Mouse (Mus musculus) forebrain, postnatal 0 days (tissue): Measurements from ENCODE around the gene Syne2. TPM values are rescaled to one million over a fixed set of nuclear protein-coding genes. Genes with fewer than 3 reads are reported as not detected.

ENCODE experiments used
- ATAC-seq: fragments of 200-750 bp; cut with Nextera tagmentation; 2 replicates; pipeline ENCODE4 v1.8.0; 2017; ENCODE audit warnings: mild to moderate bottlenecking, moderate library complexity
- DNase-seq: peaks from one replicate; pipeline ENCODE4 v3.0.0-alpha.2; 2015
- H3K27ac ChIP-seq: fragments of 300-500 bp; sonication (generic); 2 replicates; pipeline ENCODE4 v1.5.1; 2014; ENCODE audit warnings: low read depth, mild to moderate bottlenecking, antibody characterized with exemption, low read length, moderate library complexity, mixed read lengths
- H3K27me3 ChIP-seq: fragments of 300-500 bp; sonication (generic); 2 replicates; pipeline ENCODE4 v1.6.1; 2014; ENCODE audit warnings: mild to moderate bottlenecking, low read length, mixed read lengths; ENCODE audit not compliant: insufficient read depth
- H3K36me3 ChIP-seq: fragments of 300-500 bp; sonication (generic); 2 replicates; pipeline ENCODE4 v1.6.1; 2014; ENCODE audit warnings: mild to moderate bottlenecking, moderate library complexity; ENCODE audit not compliant: insufficient read depth
- H3K4me1 ChIP-seq: fragments of 300-500 bp; sonication (generic); 2 replicates; pipeline ENCODE4 v1.6.1; 2014; ENCODE audit warnings: antibody characterized with exemption; ENCODE audit not compliant: insufficient read depth
- H3K4me2 ChIP-seq: fragments of 300-500 bp; sonication (generic); 2 replicates; pipeline ENCODE4 v1.6.1; 2014; ENCODE audit warnings: low read depth, mild to moderate bottlenecking, moderate library complexity
- H3K4me3 ChIP-seq: fragments of 300-500 bp; sonication (generic); 2 replicates; pipeline ENCODE4 v1.5.1; 2014; ENCODE audit warnings: low read depth, low read length, mixed read lengths
- H3K9ac ChIP-seq: fragments of 300-500 bp; sonication (generic); 2 replicates; pipeline ENCODE4 v1.6.1; 2014; ENCODE audit warnings: mild to moderate bottlenecking
- H3K9me3 ChIP-seq: fragments of 300-500 bp; sonication (generic); 2 replicates; pipeline ENCODE4 v1.6.1; 2016; ENCODE audit warnings: low read length
- CTCF ChIP-seq: sonication (generic); IDR thresholded peaks from 2 replicates; pipeline ENCODE4 v1.5.1; 2016; ENCODE audit warnings: antibody characterized with exemption, control low read depth, low read depth
- WGBS: fragments of 180-500 bp; shearing (Covaris S2); extraction: QIAGEN DNeasy Blood & Tissue Kit; methylation state at CpG from one replicate; pipeline ENCODE4 v1.1.7; 2014; 5-methylcytosine and 5-hydroxymethylcytosine counted together
- polyA plus RNA-seq: library from polyadenylated mRNA; unstranded; fragments of >200 nt; fragmentation: Nextera tagmentation; extraction: Ambion mirVana; gene quantifications from 2 replicates; pipeline ENCODE4 v1.2.1, GENCODE M21; 2015
- total RNA-seq: library from RNA; depleted of rRNA; stranded (reverse); fragments of >200 nt; gene quantifications from 2 replicates; pipeline ENCODE4 v1.2.3, GENCODE M21; 2014

The Syne2 gene
- total and polyA plus RNA-seq, 2 experiments from 2014 or later = 27.0 to 63.5 TPM

- no peak overlapping the region for H3K4me3 ChIP-seq
- no peaks in the 10 kb centered on the region for H3K9me3 ChIP-seq
- ATAC-seq = no peak
- no peak for TF ChIP-seq CTCF
- H3K9ac ChIP-seq = no peak overlapping the region
- no peaks in the 10 kb centered on the region for H3K4me1 ChIP-seq
- no peak overlapping the region for H3K27ac ChIP-seq
- no peak for DNase-seq
- H3K27me3 ChIP-seq = no peaks in the 10 kb centered on the region
- 89% methylated on average over 2 of the region's 2 CpGs for WGBS
- H3K36me3 ChIP-seq = peaks cover 16% of the 10 kb centered on the region; the same call in 1 of the 2 replicates
- no peak overlapping the region for H3K4me2 ChIP-seq
Measured at GRCm38 (mm10) chr12:75998416-75998815, 180.5 kb downstream of the Syne2 start.

GRCm38 (mm10) chr12:76004697-76005249 lies 186.8 kb downstream of the Syne2 start:
- Histone ChIP-seq H3K9ac (no peak overlapping the region), H3K4me2 (no peak overlapping the region), H3K27ac (no peak overlapping the region), H3K36me3 (peaks cover 22% of the 10 kb centered on the region), H3K27me3 (no peaks in the 10 kb centered on the region), H3K4me1 (no peaks in the 10 kb centered on the region), H3K4me3 (no peak overlapping the region), H3K9me3 (no peaks in the 10 kb centered on the region)
- no peak for ATAC-seq
- TF ChIP-seq CTCF = no peak
- DNase-seq = no peak
- 40% methylated on average over 9 of the region's 9 CpGs for WGBS

DNA sequence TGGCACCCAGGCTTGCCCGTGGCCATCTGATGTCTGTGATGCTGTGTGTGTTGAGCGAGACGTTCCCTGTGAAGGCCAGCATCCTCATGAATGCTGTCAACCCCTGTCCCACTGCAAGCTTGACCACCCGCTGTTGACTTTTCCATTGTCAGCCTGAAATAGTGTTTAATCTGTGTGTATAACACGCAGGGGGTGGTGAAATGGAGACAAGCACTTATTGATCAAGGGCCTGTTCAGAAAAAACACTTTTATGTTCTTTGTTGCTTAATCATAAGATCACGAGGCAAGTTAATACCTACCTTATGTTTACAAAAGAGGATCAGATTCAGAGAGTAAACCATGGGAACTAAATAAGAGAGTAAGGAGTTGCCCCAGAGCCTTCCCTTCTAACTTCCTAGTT lies 191.1 kb downstream of the Syne2 start:
- Histone ChIP-seq H3K4me3 (no peak overlapping the region), H3K36me3 (peaks cover 9% of the 10 kb centered on the region; the same call in 1 of the 2 replicates), H3K4me2 (no peak overlapping the region), H3K27ac (no peak overlapping the region), H3K27me3 (no peaks in the 10 kb centered on the region), H3K9me3 (no peaks in the 10 kb centered on the region), H3K4me1 (no peaks in the 10 kb centered on the region), H3K9ac (no peak overlapping the region)
- no peak for TF ChIP-seq CTCF
- ATAC-seq (no peak), DNase-seq (no peak)
- WGBS = 64% methylated on average over 6 of the region's 6 CpGs

GRCm38 (mm10) chr12:76012789-76013188 lies 194.9 kb downstream of the Syne2 start:
- WGBS = 95% methylated on average over 3 of the region's 4 CpGs
- Histone ChIP-seq H3K27me3 (no peaks in the 10 kb centered on the region), H3K4me3 (no peak overlapping the region), H3K4me1 (no peaks in the 10 kb centered on the region), H3K36me3 (0 out of 2 replicates have a peak, but pooled peaks cover 9% of the 10 kb centered on the region), H3K27ac (no peak overlapping the region), H3K4me2 (no peak overlapping the region), H3K9ac (no peak overlapping the region), H3K9me3 (no peaks in the 10 kb centered on the region)
- DNase-seq (no peak), ATAC-seq (no peak)
- TF ChIP-seq CTCF = no peak

DNA sequence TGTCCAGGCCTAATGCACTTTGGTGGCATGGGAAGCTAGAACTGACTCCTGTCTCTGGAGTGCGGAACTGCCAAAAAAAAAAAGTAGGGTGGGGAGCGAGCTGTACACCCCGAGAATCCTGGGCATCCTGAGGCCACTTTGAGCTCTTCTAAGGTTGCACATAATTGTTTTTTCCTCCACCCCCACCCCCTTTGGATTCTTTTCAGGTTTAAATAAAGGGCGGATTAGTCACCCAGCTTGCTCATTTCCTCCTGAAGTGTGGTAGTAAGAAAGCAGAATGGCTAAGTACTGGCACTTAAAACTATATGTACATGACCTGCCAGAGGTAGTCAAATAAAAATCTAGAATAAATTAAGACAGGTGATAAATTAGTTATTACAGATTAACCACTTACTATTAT lies 195.5 kb downstream of the Syne2 start:
- Histone ChIP-seq H3K9me3 (no peaks in the 10 kb centered on the region), H3K4me1 (no peaks in the 10 kb centered on the region), H3K36me3 (0 out of 2 replicates have a peak, but pooled peaks cover 9% of the 10 kb centered on the region), H3K4me2 (no peak overlapping the region), H3K27ac (no peak overlapping the region), H3K27me3 (no peaks in the 10 kb centered on the region), H3K4me3 (no peak overlapping the region), H3K9ac (no peak overlapping the region)
- DNase-seq = no peak
- no peak for ATAC-seq
- TF ChIP-seq CTCF = no peak
- 24% methylated on average over 4 of the region's 4 CpGs for WGBS

DNA sequence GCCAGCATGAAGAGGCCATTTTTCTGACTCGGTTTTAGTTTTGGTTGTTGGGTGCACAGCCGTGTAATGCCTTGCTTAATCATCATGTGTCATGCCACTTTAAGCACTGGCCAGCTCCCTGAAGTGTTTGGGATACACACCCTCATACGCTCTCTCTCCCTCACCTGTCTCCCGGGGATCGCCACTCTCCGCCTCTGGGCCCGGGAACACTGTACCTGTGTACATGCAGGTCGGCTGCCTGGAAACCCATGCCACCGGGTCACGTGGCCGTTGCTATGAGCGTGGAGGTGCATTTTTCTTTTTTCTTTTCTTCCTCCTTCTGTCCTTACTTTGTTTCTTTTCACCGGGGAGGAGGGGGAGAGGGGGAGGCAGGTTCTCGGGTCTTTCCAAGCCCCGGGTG lies 197.1 kb downstream of the Syne2 start:
- TF ChIP-seq CTCF = no peak
- Histone ChIP-seq H3K9me3 (no peaks in the 10 kb centered on the region), H3K4me1 (no peaks in the 10 kb centered on the region), H3K36me3 (0 out of 2 replicates have a peak, but pooled peaks cover 6% of the 10 kb centered on the region), H3K27ac (no peak overlapping the region), H3K4me2 (no peak overlapping the region), H3K27me3 (no peaks in the 10 kb centered on the region), H3K4me3 (no peak overlapping the region), H3K9ac (no peak overlapping the region)
- 81% methylated on average over 15 of the region's 15 CpGs for WGBS
- no peak for DNase-seq
- ATAC-seq = no peak

GRCm38 (mm10) chr12:76015489-76015888 lies 197.6 kb downstream of the Syne2 start:
- WGBS = 74% methylated on average over 11 of the region's 11 CpGs
- H3K4me3 ChIP-seq = no peak overlapping the region
- H3K9me3 ChIP-seq = no peaks in the 10 kb centered on the region
- no peaks in the 10 kb centered on the region for H3K4me1 ChIP-seq
- DNase-seq = no peak
- H3K27me3 ChIP-seq = no peaks in the 10 kb centered on the region
- no peak overlapping the region for H3K9ac ChIP-seq
- no peak for ATAC-seq
- no peak for TF ChIP-seq CTCF
- H3K36me3 ChIP-seq = 0 out of 2 replicates have a peak, but pooled peaks cover 8% of the 10 kb centered on the region
- no peak overlapping the region for H3K4me2 ChIP-seq
- H3K27ac ChIP-seq = no peak overlapping the region
